Mouse (Mus musculus) ES-Bruce4 (cell line): ENCODE data around the gene Hormad2. TPM values are rescaled to one million over a fixed set of nuclear protein-coding genes. Genes with fewer than 3 reads are reported as not detected.

Experiments used
- H3K27ac ChIP-seq: 2 replicates; pipeline ENCODE4 v1.5.1; 2012; ENCODE audit warnings: low read length, inconsistent platforms; ENCODE audit not compliant: insufficient read depth
- H3K27me3 ChIP-seq: 2 replicates; pipeline ENCODE4 v1.6.1; 2012; ENCODE audit warnings: mild to moderate bottlenecking, low read length, inconsistent platforms; ENCODE audit not compliant: control insufficient read depth, poor library complexity, insufficient read depth, severe bottlenecking
- H3K36me3 ChIP-seq: 2 replicates; pipeline ENCODE4 v1.6.1; 2012; ENCODE audit warnings: inconsistent platforms, mild to moderate bottlenecking, low read length, moderate library complexity; ENCODE audit not compliant: control insufficient read depth, poor library complexity, insufficient read depth, severe bottlenecking
- H3K4me1 ChIP-seq: one replicate; pipeline ENCODE4 v1.8.1; 2011; ENCODE audit warnings: low read length; ENCODE audit not compliant: control insufficient read depth, insufficient read depth
- H3K4me3 ChIP-seq: 2 replicates; pipeline ENCODE4 v1.5.1; 2011; ENCODE audit warnings: low read depth, mild to moderate bottlenecking, low read length
- H3K9ac ChIP-seq: 2 replicates; pipeline ENCODE4 v1.6.1; 2012; ENCODE audit warnings: low read depth, mild to moderate bottlenecking, inconsistent platforms; ENCODE audit not compliant: poor library complexity, severe bottlenecking
- H3K9me3 ChIP-seq: replicated peaks from 2 replicates; pipeline ENCODE4 v1.6.1; 2012; ENCODE audit warnings: mild to moderate bottlenecking, low read length, inconsistent platforms; ENCODE audit not compliant: control insufficient read depth, poor library complexity, insufficient read depth, severe bottlenecking
- CTCF ChIP-seq: IDR thresholded peaks from one replicate; pipeline ENCODE4 v1.8.1; 2011; ENCODE audit warnings: low read depth, low read length
- EP300 ChIP-seq: IDR thresholded peaks from 2 replicates; pipeline ENCODE4 v1.6.1; 2011; ENCODE audit warnings: low read depth, low read length; ENCODE audit not compliant: insufficient read depth
- POLR2A ChIP-seq: IDR thresholded peaks from one replicate; pipeline ENCODE4 v1.8.1; 2011; ENCODE audit warnings: low read length; ENCODE audit not compliant: insufficient read depth
- polyA plus RNA-seq: library from polyadenylated mRNA; stranded (reverse); fragments of >200 nt; gene quantifications from 2 replicates; pipeline ENCODE4 v1.2.4, GENCODE M21; 2011; ENCODE audit warnings: low read depth; ENCODE audit not compliant: missing spikeins, insufficient read depth, insufficient read length

The Hormad2 gene
- polyA plus RNA-seq, 1 experiment, result 3.2 TPM

- H3K4me3 ChIP-seq, result no peak overlapping the region
- H3K27ac ChIP-seq, result no peak overlapping the region
- no peak for TF ChIP-seq POLR2A
- H3K9ac ChIP-seq, result no peak overlapping the region
- no peaks in the 10 kb centered on the region for H3K9me3 ChIP-seq
- H3K36me3 ChIP-seq, result no peaks in the 10 kb centered on the region
- no peaks in the 10 kb centered on the region for H3K4me1 ChIP-seq
- no peaks in the 10 kb centered on the region for H3K27me3 ChIP-seq
These were observed 88.3 kb downstream of the Hormad2 start for GRCm38 (mm10) chr11:4352637-4353036.

GRCm38 (mm10) chr11:4343926-4344325 is 97.0 kb downstream of the Hormad2 start:
- no peak for TF ChIP-seq CTCF
- no peak for TF ChIP-seq EP300
- no peak for TF ChIP-seq POLR2A
- Histone ChIP-seq H3K27ac (no peak overlapping the region), H3K9me3 (no peaks in the 10 kb centered on the region), H3K27me3 (no peaks in the 10 kb centered on the region), H3K36me3 (no peaks in the 10 kb centered on the region), H3K4me1 (no peaks in the 10 kb centered on the region), H3K9ac (no peak overlapping the region), H3K4me3 (no peak overlapping the region)

- Histone ChIP-seq H3K36me3 (no peaks in the 10 kb centered on the region), H3K4me3 (no peak overlapping the region)
- TF ChIP-seq POLR2A (no peak), CTCF (no peak), EP300 (no peak)
These were observed 98.9 kb downstream of the Hormad2 start for GRCm38 (mm10) chr11:4342027-4342426.

DNA sequence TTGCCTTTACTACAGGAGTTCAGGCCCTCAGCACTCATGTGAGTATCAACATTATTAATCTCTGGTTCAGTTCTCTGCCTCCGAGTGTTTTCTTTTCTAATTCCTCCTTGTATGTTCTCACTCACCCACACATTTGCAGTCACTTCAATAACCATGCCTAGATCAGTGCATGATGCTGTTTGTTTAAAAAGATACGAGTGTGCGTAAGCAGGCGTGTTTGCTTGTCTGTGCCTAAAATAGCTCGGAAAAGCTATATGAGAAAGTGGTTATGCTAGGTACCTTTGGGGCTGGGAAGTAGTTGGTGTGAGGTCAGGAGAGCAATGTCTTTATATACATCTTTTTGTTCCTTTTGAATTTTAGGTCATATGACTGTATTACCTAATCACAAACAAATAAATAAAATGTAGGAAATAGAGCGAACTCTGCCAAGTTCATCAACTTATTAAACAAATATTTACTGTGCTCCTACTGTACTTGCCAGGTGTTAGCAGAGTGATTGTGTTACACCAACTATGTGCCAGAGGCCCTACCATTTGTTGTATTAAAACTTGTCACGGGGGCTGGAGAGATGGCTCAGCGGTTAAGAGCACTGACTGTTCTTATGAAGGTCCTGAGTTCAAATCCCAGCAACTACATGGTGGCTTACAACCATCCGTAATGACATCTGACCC is 100.7 kb downstream of the Hormad2 start:
- Histone ChIP-seq H3K27me3 (no peaks in the 10 kb centered on the region), H3K9me3 (no peaks in the 10 kb centered on the region), H3K9ac (no peak overlapping the region), H3K4me3 (no peak overlapping the region), H3K27ac (no peak overlapping the region), H3K4me1 (no peaks in the 10 kb centered on the region), H3K36me3 (no peaks in the 10 kb centered on the region)
- no peak for TF ChIP-seq POLR2A
- TF ChIP-seq CTCF, result no peak

More at GRCm38 (mm10) chr11:4342027-4342426, 98.9 kb downstream of the Hormad2 start:
- H3K27ac ChIP-seq, result no peak overlapping the region
- H3K27me3 ChIP-seq, result no peaks in the 10 kb centered on the region
- no peaks in the 10 kb centered on the region for H3K4me1 ChIP-seq
- H3K9ac ChIP-seq, result no peak overlapping the region
- H3K9me3 ChIP-seq, result no peaks in the 10 kb centered on the region

DNA sequence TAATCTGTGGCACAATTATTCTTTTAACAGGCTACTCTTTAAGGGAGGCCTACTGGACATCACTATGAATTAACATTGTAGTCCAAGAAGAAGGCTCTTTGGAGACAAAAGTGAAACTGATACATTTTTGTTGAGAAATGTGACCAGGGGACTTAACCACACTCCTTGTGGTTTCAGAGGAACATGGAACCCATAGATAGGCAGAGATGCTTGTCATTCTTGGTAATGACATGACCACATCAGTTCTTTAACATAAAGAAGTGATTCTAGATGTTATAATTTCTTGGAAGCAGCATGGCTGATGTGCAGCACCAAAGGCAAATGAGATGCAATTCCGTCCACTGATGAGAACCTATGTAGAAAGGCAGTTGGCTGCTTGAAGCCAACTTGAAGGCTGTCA is 101.6 kb downstream of the Hormad2 start:
- Histone ChIP-seq H3K9me3 (no peaks in the 10 kb centered on the region), H3K9ac (no peak overlapping the region), H3K36me3 (no peaks in the 10 kb centered on the region), H3K4me3 (no peak overlapping the region), H3K4me1 (no peaks in the 10 kb centered on the region), H3K27me3 (no peaks in the 10 kb centered on the region), H3K27ac (no peak overlapping the region)
- TF ChIP-seq CTCF, result no peak
- TF ChIP-seq POLR2A, result no peak
- no peak for TF ChIP-seq EP300

DNA sequence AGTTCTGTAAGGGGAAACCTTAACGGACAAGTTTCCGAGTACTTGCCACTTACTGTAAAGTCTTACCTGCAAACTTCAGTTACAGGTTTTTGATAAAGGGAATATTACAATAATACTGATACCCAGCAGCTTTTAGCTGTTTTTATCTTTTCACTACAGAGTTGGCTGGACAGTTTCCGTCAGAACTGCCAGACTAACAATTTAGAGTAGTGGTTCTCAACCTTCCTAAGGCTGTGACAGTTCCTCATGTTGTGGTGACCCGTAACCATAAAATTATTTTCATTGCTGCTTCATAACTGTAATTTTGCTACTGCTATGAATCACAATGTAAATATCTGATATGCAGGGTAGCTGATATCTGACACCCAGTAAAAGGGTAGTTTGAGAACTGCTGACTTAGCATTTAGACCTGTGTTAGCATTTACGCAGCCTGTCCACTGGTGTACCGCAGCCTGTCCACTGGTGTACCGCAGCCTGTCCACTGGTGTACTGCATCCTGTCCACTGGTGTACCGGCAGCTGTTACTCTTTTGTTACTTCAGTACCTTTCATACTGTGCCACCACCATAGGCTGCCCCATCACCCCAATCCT is 104.1 kb downstream of the Hormad2 start:
- TF ChIP-seq EP300 (no peak), CTCF (no peak), POLR2A (no peak)
- Histone ChIP-seq H3K27ac (no peak overlapping the region), H3K4me3 (no peak overlapping the region)

More for the DNA sequence above, 104.1 kb downstream of the Hormad2 start:
- no peaks in the 10 kb centered on the region for H3K4me1 ChIP-seq
- H3K9me3 ChIP-seq, result no peaks in the 10 kb centered on the region
- H3K9ac ChIP-seq, result no peak overlapping the region
- H3K27me3 ChIP-seq, result no peaks in the 10 kb centered on the region; the same call in 1 of the 2 replicates
- H3K36me3 ChIP-seq, result no peaks in the 10 kb centered on the region
